Mouse (Mus musculus) brain, embryonic 18.5 days (tissue): ENCODE measurements around the gene Gpr150.

Experiments used
- DNase-seq: peaks from one replicate; pipeline ENCODE4 v3.0.0-alpha.2; 2012; ENCODE audit warnings: low read depth, low spot score

The Gpr150 gene

DNA sequence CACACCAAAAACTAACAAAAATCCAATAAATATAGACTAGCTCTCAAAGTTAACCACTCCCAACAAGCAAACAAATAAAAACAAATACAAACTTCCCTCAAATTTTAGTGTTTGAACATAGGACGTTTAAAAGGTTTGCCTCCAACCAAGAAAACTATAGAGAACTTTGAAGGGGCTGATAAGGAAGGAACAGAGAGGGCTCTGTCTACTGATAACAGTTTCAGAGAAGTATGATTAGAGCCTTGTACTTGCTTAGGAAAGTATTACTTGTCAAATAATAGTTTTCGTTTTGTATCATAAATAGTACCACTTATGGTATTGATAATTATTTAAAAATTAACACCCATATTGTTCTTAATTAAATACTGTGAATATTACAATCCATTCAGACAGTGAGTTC is 42.3 kb downstream of the Gpr150 start:
- no peak for DNase-seq
